In the genomic region with DNA sequence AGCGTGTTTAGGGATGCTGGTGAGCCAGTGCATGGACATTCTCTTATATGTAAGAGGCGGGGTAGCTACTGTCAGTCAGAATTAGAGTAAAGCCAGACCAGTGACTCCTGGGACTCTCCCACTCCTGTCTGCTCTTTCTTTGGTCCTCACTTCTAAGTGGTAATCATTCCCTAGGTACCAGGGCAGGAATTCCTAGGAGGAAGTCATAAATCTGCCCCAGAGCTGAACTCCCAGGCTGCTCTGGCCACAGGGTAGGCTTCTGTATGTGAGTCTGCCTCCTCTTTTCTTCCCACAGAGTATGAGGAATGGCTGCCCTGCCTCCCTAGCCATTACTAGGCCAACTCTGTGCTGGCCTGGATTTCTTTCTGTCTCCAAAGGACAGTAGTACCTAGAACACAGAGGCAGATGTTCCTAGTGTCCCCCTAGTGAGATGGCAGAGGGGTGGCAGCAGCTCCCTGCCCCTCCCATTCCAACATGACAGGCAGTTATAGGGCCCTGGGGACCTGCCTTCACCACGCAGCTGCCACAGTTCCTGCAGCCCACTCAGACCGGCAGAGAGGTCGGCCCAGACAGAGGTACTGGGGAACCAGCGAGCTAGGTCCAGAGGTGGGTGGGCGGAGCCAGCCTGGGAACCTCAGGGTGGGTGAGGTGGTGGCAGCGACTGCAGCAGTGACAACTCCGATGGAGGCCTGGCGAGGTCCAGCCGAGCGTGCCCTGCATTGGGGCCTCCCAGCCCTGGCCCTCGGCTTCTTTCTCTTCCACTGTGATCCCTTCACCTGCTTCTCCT, we compare ENCODE assay signal across 11 mouse cellular contexts. TPM values are rescaled to one million over a fixed set of nuclear protein-coding genes. Genes with fewer than 3 reads are reported as not detected.
DNase-seq lines count a peak whose midpoint lies in the region; ATAC-seq lines count a peak whose summit lies in the region.
"Had no signal": no experiment of that assay in that cellular context is flagged by ENCODE, and none has a peak within 500 bp of the region (broad histone marks: within the 10 kb centered on the region; RNA-seq: fewer than 3 reads in every experiment).

No protein-coding gene starts in this region.

- H3K36me3 ChIP-seq in kidney, embryonic 14.5 days (ENCODE audit: control insufficient read depth, insufficient read depth, low read length): no peaks in the 10 kb centered on the region
- no peaks in the 10 kb centered on the region for H3K36me3 ChIP-seq in limb, embryonic 15.5 days
- H3K36me3 ChIP-seq: liver, embryonic 15.5 days had no signal

- H3K4me1 ChIP-seq in kidney, embryonic 14.5 days (ENCODE audit: control insufficient read depth, insufficient read depth, low read length): peaks cover 61% of the 10 kb centered on the region
- H3K4me1 ChIP-seq in limb, embryonic 15.5 days: peaks cover 64% of the 10 kb centered on the region
- H3K4me1 ChIP-seq: liver, embryonic 15.5 days had no signal

- H3K4me2 ChIP-seq in kidney, embryonic 14.5 days (replicated peaks; ENCODE audit: low read depth, low read length): peak overlapping the region; percentile 32
- 0 out of 2 replicates have a peak overlapping the region, but pooled peaks have one; percentile 2 for H3K4me2 ChIP-seq in limb, embryonic 15.5 days
- H3K4me2 ChIP-seq: liver, embryonic 15.5 days had no signal

- H3K9me3 ChIP-seq in kidney, embryonic 14.5 days (ENCODE audit: control insufficient read depth, low read length): no peaks in the 10 kb centered on the region
- H3K9me3 ChIP-seq in limb, embryonic 15.5 days: no peaks in the 10 kb centered on the region
- H3K9me3 ChIP-seq: liver, embryonic 15.5 days had no signal

- WGBS in kidney, embryonic 14.5 days: 10% methylated on average over 13 of the region's 13 CpGs
- WGBS in limb, embryonic 15.5 days: 34% methylated on average over 13 of the region's 13 CpGs

- peak; percentile 47 for DNase-seq in cerebellum, adult 11-12 months
- no peak for DNase-seq in cerebellum, postnatal 36 days
- no peak for DNase-seq in kidney, postnatal 36 days
- DNase-seq in MN1 (ENCODE audit: low spot score) (peak; percentile 81), liver (no peak)
- no peak for DNase-seq in cerebellum, adult 9-10 months
- DNase-seq: gastrocnemius, postnatal 10 days had no signal

- H3K9ac ChIP-seq in kidney, embryonic 14.5 days (ENCODE audit: low read depth, low read length): peak overlapping the region; percentile 40; the same call in 1 of the 2 replicates
- H3K9ac ChIP-seq in limb, embryonic 15.5 days: no peak overlapping the region
- H3K9ac ChIP-seq: liver, embryonic 15.5 days had no signal

- no peak overlapping the region for H3K4me3 ChIP-seq in kidney, embryonic 14.5 days (ENCODE audit: low read length)
- H3K4me3 ChIP-seq in limb, embryonic 15.5 days: no peak overlapping the region
- H3K4me3 ChIP-seq: erythroblast, embryonic 14.5 days; liver, embryonic 15.5 days had no signal

- ATAC-seq in kidney, embryonic 14.5 days (ENCODE audit: low FRiP score, low TSS enrichment): peak; percentile 54
- no peak for ATAC-seq in limb, embryonic 15.5 days (ENCODE audit: insufficient number of reproducible peaks, low FRiP score, low TSS enrichment, low read depth)

- peak overlapping the region; percentile 62 for H3K27ac ChIP-seq in kidney, embryonic 14.5 days (ENCODE audit: low read depth, low read length)
- H3K27ac ChIP-seq in limb, embryonic 15.5 days: no peak overlapping the region
- H3K27ac ChIP-seq: liver, embryonic 15.5 days had no signal

- H3K27me3 ChIP-seq in kidney, embryonic 14.5 days (ENCODE audit: control insufficient read depth, insufficient read depth, low read length): 0 out of 2 replicates have a peak, but pooled peaks cover 5% of the 10 kb centered on the region
- peaks cover 49% of the 10 kb centered on the region for H3K27me3 ChIP-seq in limb, embryonic 15.5 days

RNA-seq across cellular contexts. Expression of a gene that starts 31.6 kb away (rescaled TPM):
- polyA plus RNA-seq in kidney, embryonic 14.5 days (2014; fragmentation: Nextera tagmentation; extraction: Ambion mirVana): 0.91 and 1.0 TPM in 2 replicates
- polyA plus RNA-seq in limb, embryonic 15.5 days (2015; fragmentation: Nextera tagmentation; extraction: Ambion mirVana): 0.46 and 0.68 TPM in 2 replicates
- polyA plus RNA-seq: erythroblast, embryonic 14.5 days had no signal

RNA-seq across cellular contexts. Expression of a gene that starts 36.8 kb away (rescaled TPM):
- 2.1 and 2.3 TPM in 2 replicates for polyA plus RNA-seq in kidney, embryonic 14.5 days (2014; fragmentation: Nextera tagmentation; extraction: Ambion mirVana)
- 1.3 and 1.4 TPM in 2 replicates for polyA plus RNA-seq in limb, embryonic 15.5 days (2015; fragmentation: Nextera tagmentation; extraction: Ambion mirVana)
- polyA plus RNA-seq: erythroblast, embryonic 14.5 days had no signal

RNA-seq across cellular contexts. Expression of a gene that starts 57.1 kb away (rescaled TPM):
- not detected in 2 replicates for polyA plus RNA-seq in kidney, embryonic 14.5 days (2014; fragmentation: Nextera tagmentation; extraction: Ambion mirVana)
- 0.13 and 0.30 TPM in 2 replicates for polyA plus RNA-seq in limb, embryonic 15.5 days (2015; fragmentation: Nextera tagmentation; extraction: Ambion mirVana)
- polyA plus RNA-seq: liver, embryonic 15.5 days had no signal

Comparison
In these comparisons a context has a peak if more than half of its experiments do, and no peak if none do; other contexts are left out.
1. DNase-seq: peak in cerebellum, adult 11-12 months (single experiment) and MN1 (single experiment); none in cerebellum, postnatal 36 days (0 of 2), kidney, postnatal 36 days (0 of 2), liver (single experiment) and cerebellum, adult 9-10 months (single experiment).